Mouse (Mus musculus): Measurements from ENCODE around the gene Gm17720. TPM values are rescaled to one million over a fixed set of nuclear protein-coding genes. Genes with fewer than 3 reads are reported as not detected.

The Gm17720 gene
- not detected for total RNA-seq (2021)

GRCm38 (mm10) chr8:110102653-110103052, at the start of gene Gm17720:
Gm17720 (minus strand) TSS chr8:110102753.
- intact Hi-C loops (cut with DNase I) = no loop called here

GRCm38 (mm10) chr8:110145538-110145937, 43.0 kb upstream of the Gm17720 start:
- intact Hi-C loops (cut with DNase I) = loop anchor here (2.0 to 5.0 kb wide), 2 partner anchors 333 to 457 kb away; no protein-coding TSS in a partner anchor
- no peak for DNase-seq (ENCODE audit: low spot score)

More at GRCm38 (mm10) chr8:110102653-110103052, at the start of gene Gm17720:
- DNase-seq (ENCODE audit: low spot score) = no peak

- DNase-seq (ENCODE audit: low spot score) = no peak
- intact Hi-C loops (cut with DNase I) = no loop called here
Observed at GRCm38 (mm10) chr8:110140770-110141169, 38.2 kb upstream of the Gm17720 start.

GRCm38 (mm10) chr8:110140156-110140555, 37.6 kb upstream of the Gm17720 start:
- intact Hi-C loops (cut with DNase I) = no loop called here

GRCm38 (mm10) chr8:110135515-110135914, 33.0 kb upstream of the Gm17720 start:
- intact Hi-C loops (cut with DNase I) = no loop called here
- no peak for DNase-seq (ENCODE audit: low spot score)

More at GRCm38 (mm10) chr8:110140156-110140555, 37.6 kb upstream of the Gm17720 start:
- no peak for DNase-seq (ENCODE audit: low spot score)

- intact Hi-C loops (cut with DNase I) = loop anchor here (5.0 kb wide), 1 partner anchor 343 kb away; no protein-coding TSS in a partner anchor
- DNase-seq (ENCODE audit: low spot score) = no peak
Observed at GRCm38 (mm10) chr8:110134236-110134635, 31.7 kb upstream of the Gm17720 start.

- DNase-seq (ENCODE audit: low spot score) = peak; percentile 12
- intact Hi-C loops (cut with DNase I) = loop anchor here (5.0 kb wide), 1 partner anchor 347 kb away; no protein-coding TSS in a partner anchor
Observed at GRCm38 (mm10) chr8:110130537-110130936, 28.0 kb upstream of the Gm17720 start.

GRCm38 (mm10) chr8:110119715-110120114, 17.2 kb upstream of the Gm17720 start:
- DNase-seq (ENCODE audit: low spot score) = no peak
- intact Hi-C loops (cut with DNase I) = no loop called here

- no peak for DNase-seq (ENCODE audit: low spot score)
- intact Hi-C loops (cut with DNase I) = no loop called here
Observed at GRCm38 (mm10) chr8:110101676-110102075, 877 bp downstream of the Gm17720 start.

- no peak for DNase-seq (ENCODE audit: low spot score)
- intact Hi-C loops (cut with DNase I) = no loop called here
Observed at GRCm38 (mm10) chr8:110100907-110101306, 1.6 kb downstream of the Gm17720 start, which contains the start of gene Gm21964. Gm21964 (plus strand) TSS chr8:110101207.

- no peak for DNase-seq (ENCODE audit: low spot score)
- intact Hi-C loops (cut with DNase I) = no loop called here
Observed at GRCm38 (mm10) chr8:110091869-110092268, 10.7 kb downstream of the Gm17720 start.

GRCm38 (mm10) chr8:110082416-110083105, 20.0 kb downstream of the Gm17720 start:
- no peak for DNase-seq (ENCODE audit: low spot score)
- intact Hi-C loops (cut with DNase I) = no loop called here

- peak; percentile 9 for DNase-seq (ENCODE audit: low spot score)
- intact Hi-C loops (cut with DNase I) = no loop called here
Observed at GRCm38 (mm10) chr8:110079282-110080221, 23.0 kb downstream of the Gm17720 start, which contains the start of gene Zfp612. Zfp612 (plus strand) TSS chr8:110079746.

- no peak for DNase-seq (ENCODE audit: low spot score)
- intact Hi-C loops (cut with DNase I) = loop anchor here (5.0 kb wide), 1 partner anchor 222 kb away; no protein-coding TSS in a partner anchor
Observed at GRCm38 (mm10) chr8:110074496-110074895, 28.1 kb downstream of the Gm17720 start.

GRCm38 (mm10) chr8:110071600-110071999, 31.0 kb downstream of the Gm17720 start:
- no peak for DNase-seq (ENCODE audit: low spot score)
- intact Hi-C loops (cut with DNase I) = loop anchor here (1.0 to 5.0 kb wide), 3 partner anchors 60 to 219 kb away; no protein-coding TSS in a partner anchor

GRCm38 (mm10) chr8:110069706-110070105, 32.8 kb downstream of the Gm17720 start:
- DNase-seq (ENCODE audit: low spot score) = no peak
- intact Hi-C loops (cut with DNase I) = loop anchor here (5.0 kb wide), 1 partner anchor 217 kb away; no protein-coding TSS in a partner anchor

- DNase-seq (ENCODE audit: low spot score) = no peak
- intact Hi-C loops (cut with DNase I) = no loop called here
Observed at GRCm38 (mm10) chr8:110065676-110066075, 36.9 kb downstream of the Gm17720 start.

- no peak for DNase-seq (ENCODE audit: low spot score)
- intact Hi-C loops (cut with DNase I) = no loop called here
Observed at GRCm38 (mm10) chr8:110064606-110065365, 37.8 kb downstream of the Gm17720 start.

- intact Hi-C loops (cut with DNase I) = no loop called here
- DNase-seq (ENCODE audit: low spot score) = no peak
Observed at GRCm38 (mm10) chr8:110064161-110064560, 38.4 kb downstream of the Gm17720 start.

Data from heart, postnatal 25 days (tissue).